Mouse (Mus musculus) brain, adult 2 months (tissue): ENCODE measurements at regions not wholly inside any gene's neighbourhood (a gene's known extent, or its start where the extent isn't known, plus 50 kb on each side); places are given as distances from the start of the nearest gene placed in this dataset.

Experiments
- DNase-seq: peaks from one replicate; pipeline ENCODE4 v3.0.0; 2011; ENCODE audit warnings: low read depth, low spot score

DNA sequence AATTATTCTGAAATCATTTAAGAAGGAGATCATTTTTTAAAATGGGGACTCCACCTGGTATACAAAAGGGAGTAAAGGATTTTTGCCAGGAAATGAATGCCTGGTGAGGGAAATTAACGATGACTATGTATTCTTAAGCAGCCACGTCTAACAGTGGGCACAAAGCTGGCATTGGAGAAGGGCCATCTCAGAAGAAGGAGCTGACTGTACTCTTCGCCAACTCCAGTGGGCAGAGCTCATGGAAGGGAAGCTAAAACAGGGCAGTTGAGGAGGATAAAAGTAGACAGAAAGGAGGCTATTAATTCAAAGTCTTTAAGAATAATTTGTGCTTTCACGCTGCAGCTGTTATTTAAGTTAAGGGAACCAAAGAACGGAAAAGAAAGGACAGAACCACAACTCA is 294.2 kb downstream of the H2al1n start:
- DNase-seq = peak; percentile 49
